Mouse (Mus musculus): ENCODE results near the gene Hoxd10. TPM values are rescaled to one million over a fixed set of nuclear protein-coding genes. Genes with fewer than 3 reads are reported as not detected.
A peak's percentile ranks its signal among the peaks of the same experiment; 100 is the strongest.

Gene Hoxd10
- polyA plus RNA-seq, 1 experiment from 2014 or later, result not detected

DNA sequence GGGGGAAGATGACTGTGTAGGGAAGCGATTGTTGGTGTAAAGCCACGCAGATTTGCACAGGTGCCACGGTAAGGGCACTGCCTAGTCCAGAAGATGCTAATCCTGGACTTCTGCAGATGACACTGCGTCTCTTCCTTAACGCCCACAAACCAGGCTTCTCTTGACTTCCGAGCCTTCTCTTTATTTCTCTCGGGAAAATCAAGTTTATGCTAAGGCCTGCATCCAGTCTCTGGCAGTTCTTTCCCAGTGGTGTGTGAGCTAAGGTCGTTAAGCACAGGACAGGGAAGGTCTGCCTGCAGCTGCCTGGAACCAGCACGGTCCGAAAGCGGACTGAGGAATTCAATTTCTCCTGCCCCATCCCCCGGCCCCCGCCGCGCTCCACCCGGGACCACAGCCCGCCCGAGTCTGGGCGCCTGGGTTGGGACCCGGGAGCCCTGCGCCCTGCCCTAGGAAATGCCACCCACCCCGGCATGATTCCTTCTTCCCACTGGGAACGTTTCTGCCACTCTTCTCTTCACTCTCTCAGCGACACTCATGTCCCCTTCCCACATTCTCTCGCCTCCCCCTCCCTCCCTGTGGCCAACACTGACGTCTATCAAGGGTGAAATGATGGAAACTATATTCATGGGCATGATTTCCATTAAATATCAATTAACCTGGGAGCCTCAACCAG, 12.1 kb downstream of the Hoxd10 start:
- peaks cover 95% of the 10 kb centered on the region for H3K27me3 ChIP-seq (ENCODE audit: control insufficient read depth, insufficient read depth, low read length)
- H3K36me3 ChIP-seq (ENCODE audit: control insufficient read depth, insufficient read depth, low read length), result no peaks in the 10 kb centered on the region
- no peaks in the 10 kb centered on the region for H3K4me1 ChIP-seq (ENCODE audit: control insufficient read depth, insufficient read depth, low read length)
- no peak overlapping the region for H3K27ac ChIP-seq (replicated peaks; ENCODE audit: low read depth, low read length)
- H3K9ac ChIP-seq (replicated peaks; ENCODE audit: low read length), result no peak overlapping the region
- no peak for DNase-seq
- H3K4me2 ChIP-seq (ENCODE audit: low read length), result no peak overlapping the region
- no peaks in the 10 kb centered on the region for H3K9me3 ChIP-seq (ENCODE audit: control insufficient read depth, low read length)
- H3K4me3 ChIP-seq (replicated peaks; ENCODE audit: low read depth, low read length), result no peak overlapping the region
- WGBS, result 1% methylated on average over 26 of the region's 26 CpGs
- no peak for ATAC-seq (ENCODE audit: low FRiP score, low TSS enrichment)

DNA sequence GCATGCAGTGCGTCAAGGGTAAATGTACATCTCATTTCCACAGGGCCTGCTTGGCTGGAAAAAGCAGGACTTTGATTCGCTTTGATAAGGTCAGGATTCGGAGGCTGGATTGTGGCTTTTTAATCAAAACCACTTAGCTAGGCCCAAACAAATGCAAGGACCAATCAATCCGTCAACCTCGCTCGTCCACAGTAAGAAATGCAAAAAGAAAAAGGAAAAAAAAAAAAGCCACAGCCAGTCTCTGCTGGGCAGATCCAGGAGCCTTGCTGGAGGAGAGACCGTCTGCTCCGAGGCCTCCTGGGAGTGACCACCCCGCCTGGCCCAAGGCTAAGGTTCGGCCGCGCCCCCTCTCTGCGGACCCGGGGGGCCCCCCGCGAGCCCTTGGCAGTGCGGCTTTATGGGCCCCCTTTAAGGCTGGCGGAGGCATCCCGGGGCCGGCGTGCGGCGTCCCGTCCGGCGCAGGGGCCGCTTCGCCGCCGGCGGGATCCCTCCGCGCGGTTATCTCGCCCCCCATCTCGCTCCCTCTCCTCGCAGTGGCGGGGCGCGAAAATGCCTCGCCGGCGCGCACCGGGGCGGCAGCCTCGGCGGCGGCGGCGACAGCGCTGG, 12.8 kb downstream of the Hoxd10 start, which contains the start of gene Hoxd8:
Gene Hoxd8, plus strand, starts transcription at position 223 of the 606 bp plus-strand sequence.
- Histone ChIP-seq H3K4me2 (ENCODE audit: low read length) (peak within 1 kb of the TSS; percentile 51), H3K27me3 (ENCODE audit: control insufficient read depth, insufficient read depth, low read length) (peaks cover 95% of the 10 kb centered on the region), H3K36me3 (ENCODE audit: control insufficient read depth, insufficient read depth, low read length) (no peaks in the 10 kb centered on the region), H3K9ac (replicated peaks; ENCODE audit: low read length) (no peak within 1 kb of the TSS), H3K9me3 (ENCODE audit: control insufficient read depth, low read length) (no peaks in the 10 kb centered on the region), H3K27ac (replicated peaks; ENCODE audit: low read depth, low read length) (no peak within 1 kb of the TSS), H3K4me1 (ENCODE audit: control insufficient read depth, insufficient read depth, low read length) (no peaks in the 10 kb centered on the region), H3K4me3 (replicated peaks; ENCODE audit: low read depth, low read length) (peak within 1 kb of the TSS; percentile 24)
- under 1% methylated on average over 48 of the region's 52 CpGs for WGBS
- DNase-seq (no peak), ATAC-seq (ENCODE audit: low FRiP score, low TSS enrichment) (no peak)

DNA sequence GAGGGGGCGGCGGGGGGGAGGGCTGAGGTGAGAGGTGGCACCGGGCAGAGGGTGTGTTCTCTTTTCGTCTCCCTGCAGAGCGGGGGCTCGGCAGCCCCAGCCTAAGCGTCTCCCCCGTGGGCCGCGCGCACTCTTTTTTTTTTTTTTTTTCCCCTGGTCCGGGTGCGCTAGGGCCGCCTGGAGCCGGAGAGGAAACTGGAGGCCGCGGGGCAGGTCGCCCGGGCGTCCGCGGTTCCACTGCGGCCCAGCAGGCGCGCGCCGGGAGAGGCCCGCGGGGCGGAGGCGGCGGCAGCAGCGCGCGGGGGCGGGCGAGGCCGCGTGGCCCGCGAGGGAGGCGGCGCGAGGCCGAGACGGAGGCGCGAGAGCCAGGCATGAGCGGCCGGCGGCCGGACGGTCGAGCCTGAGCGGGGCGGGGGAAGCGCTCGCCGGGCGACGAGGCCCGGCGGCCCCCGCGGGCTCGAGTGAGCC, 13.3 kb downstream of the Hoxd10 start:
- under 1% methylated on average over 62 of the region's 66 CpGs for WGBS

GRCm38 (mm10) chr2:74705467-74706089, 13.9 kb downstream of the Hoxd10 start:
- no peak for DNase-seq
- Histone ChIP-seq H3K27ac (replicated peaks; ENCODE audit: low read depth, low read length) (no peak overlapping the region), H3K4me1 (ENCODE audit: control insufficient read depth, insufficient read depth, low read length) (no peaks in the 10 kb centered on the region), H3K27me3 (ENCODE audit: control insufficient read depth, insufficient read depth, low read length) (peaks cover 94% of the 10 kb centered on the region), H3K4me3 (replicated peaks; ENCODE audit: low read depth, low read length) (peak overlapping the region; percentile 24), H3K9me3 (ENCODE audit: control insufficient read depth, low read length) (no peaks in the 10 kb centered on the region), H3K36me3 (ENCODE audit: control insufficient read depth, insufficient read depth, low read length) (no peaks in the 10 kb centered on the region), H3K4me2 (ENCODE audit: low read length) (peak overlapping the region; percentile 51), H3K9ac (replicated peaks; ENCODE audit: low read length) (no peak overlapping the region)
- WGBS, result under 1% methylated on average over 69 of the region's 85 CpGs
- no peak for ATAC-seq (ENCODE audit: low FRiP score, low TSS enrichment)

More for the DNA sequence above, 13.3 kb downstream of the Hoxd10 start:
- H3K4me3 ChIP-seq (replicated peaks; ENCODE audit: low read depth, low read length), result peak overlapping the region; percentile 24
- H3K4me1 ChIP-seq (ENCODE audit: control insufficient read depth, insufficient read depth, low read length), result no peaks in the 10 kb centered on the region
- DNase-seq, result no peak
- no peak overlapping the region for H3K27ac ChIP-seq (replicated peaks; ENCODE audit: low read depth, low read length)
- ATAC-seq (ENCODE audit: low FRiP score, low TSS enrichment), result no peak
- no peak overlapping the region for H3K9ac ChIP-seq (replicated peaks; ENCODE audit: low read length)
- H3K36me3 ChIP-seq (ENCODE audit: control insufficient read depth, insufficient read depth, low read length), result no peaks in the 10 kb centered on the region
- peaks cover 94% of the 10 kb centered on the region for H3K27me3 ChIP-seq (ENCODE audit: control insufficient read depth, insufficient read depth, low read length)
- H3K9me3 ChIP-seq (ENCODE audit: control insufficient read depth, low read length), result no peaks in the 10 kb centered on the region
- H3K4me2 ChIP-seq (ENCODE audit: low read length), result peak overlapping the region; percentile 51

GRCm38 (mm10) chr2:74706393-74706960, 14.8 kb downstream of the Hoxd10 start:
- H3K9ac ChIP-seq (replicated peaks; ENCODE audit: low read length), result no peak overlapping the region
- no peaks in the 10 kb centered on the region for H3K9me3 ChIP-seq (ENCODE audit: control insufficient read depth, low read length)
- ATAC-seq (ENCODE audit: low FRiP score, low TSS enrichment) (no peak), DNase-seq (no peak)
- no peak overlapping the region for H3K27ac ChIP-seq (replicated peaks; ENCODE audit: low read depth, low read length)
- no peak overlapping the region for H3K4me3 ChIP-seq (replicated peaks; ENCODE audit: low read depth, low read length)
- H3K27me3 ChIP-seq (ENCODE audit: control insufficient read depth, insufficient read depth, low read length), result peaks cover 94% of the 10 kb centered on the region
- no peaks in the 10 kb centered on the region for H3K36me3 ChIP-seq (ENCODE audit: control insufficient read depth, insufficient read depth, low read length)
- H3K4me1 ChIP-seq (ENCODE audit: control insufficient read depth, insufficient read depth, low read length), result no peaks in the 10 kb centered on the region
- H3K4me2 ChIP-seq (ENCODE audit: low read length), result no peak overlapping the region
- WGBS, result 2% methylated on average over 13 of the region's 13 CpGs

DNA sequence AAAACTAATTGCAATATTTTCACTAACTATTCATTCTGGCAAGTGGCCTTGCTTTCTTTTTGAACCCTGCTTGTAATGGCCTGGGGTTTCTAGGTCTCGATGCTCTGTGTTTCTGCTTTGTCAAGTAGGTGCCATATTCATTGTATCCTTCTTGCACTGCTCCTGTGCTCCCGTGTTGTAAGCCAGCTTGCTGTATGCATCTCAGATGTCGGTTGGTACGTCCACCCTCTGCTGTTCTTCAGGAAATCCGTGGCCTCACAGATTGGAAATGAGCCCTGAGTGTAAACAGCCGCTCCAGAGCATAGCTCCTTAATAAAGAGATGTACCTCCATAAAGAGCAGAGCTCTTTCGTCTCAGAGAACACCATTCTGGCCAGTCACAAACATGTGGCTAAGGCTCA, 15.9 kb downstream of the Hoxd10 start:
- H3K9ac ChIP-seq (replicated peaks; ENCODE audit: low read length), result no peak overlapping the region
- no peak overlapping the region for H3K27ac ChIP-seq (replicated peaks; ENCODE audit: low read depth, low read length)
- no peak for DNase-seq
- no peaks in the 10 kb centered on the region for H3K9me3 ChIP-seq (ENCODE audit: control insufficient read depth, low read length)
- 0 out of 2 replicates have a peak, but pooled peaks cover 4% of the 10 kb centered on the region for H3K4me1 ChIP-seq (ENCODE audit: control insufficient read depth, insufficient read depth, low read length)
- no peaks in the 10 kb centered on the region for H3K36me3 ChIP-seq (ENCODE audit: control insufficient read depth, insufficient read depth, low read length)
- H3K4me3 ChIP-seq (replicated peaks; ENCODE audit: low read depth, low read length), result no peak overlapping the region
- ATAC-seq (ENCODE audit: low FRiP score, low TSS enrichment), result no peak
- 7% methylated on average over 7 of the region's 7 CpGs for WGBS
- no peak overlapping the region for H3K4me2 ChIP-seq (ENCODE audit: low read length)
- peaks cover 96% of the 10 kb centered on the region for H3K27me3 ChIP-seq (ENCODE audit: control insufficient read depth, insufficient read depth, low read length)

DNA sequence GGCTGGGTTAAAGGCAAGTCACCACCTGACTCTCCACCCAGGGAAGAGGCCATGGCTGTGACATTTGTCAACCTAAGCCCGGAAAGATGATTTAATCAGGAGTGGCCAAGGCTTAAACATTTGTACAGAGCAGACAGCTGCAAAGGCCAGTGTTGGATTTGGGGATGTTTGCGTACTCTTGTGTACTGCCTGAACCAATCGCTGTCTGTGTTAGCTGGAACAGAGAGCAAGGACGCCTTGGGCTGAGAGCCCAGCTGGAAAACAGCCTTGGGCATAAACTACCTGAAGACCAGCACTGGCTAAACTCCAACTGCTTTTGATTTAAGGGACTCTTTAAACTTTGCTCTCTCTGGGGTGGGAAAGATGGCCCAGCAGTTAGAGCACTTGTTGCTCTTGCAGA, 17.0 kb downstream of the Hoxd10 start:
- Histone ChIP-seq H3K4me1 (ENCODE audit: control insufficient read depth, insufficient read depth, low read length) (0 out of 2 replicates have a peak, but pooled peaks cover 4% of the 10 kb centered on the region), H3K9ac (replicated peaks; ENCODE audit: low read length) (no peak overlapping the region), H3K36me3 (ENCODE audit: control insufficient read depth, insufficient read depth, low read length) (no peaks in the 10 kb centered on the region), H3K4me2 (ENCODE audit: low read length) (no peak overlapping the region), H3K4me3 (replicated peaks; ENCODE audit: low read depth, low read length) (no peak overlapping the region), H3K27ac (replicated peaks; ENCODE audit: low read depth, low read length) (no peak overlapping the region), H3K27me3 (ENCODE audit: control insufficient read depth, insufficient read depth, low read length) (peaks cover 96% of the 10 kb centered on the region), H3K9me3 (ENCODE audit: control insufficient read depth, low read length) (no peaks in the 10 kb centered on the region)
- ATAC-seq (ENCODE audit: low FRiP score, low TSS enrichment) (no peak), DNase-seq (no peak)
- 2% methylated on average over 4 of the region's 4 CpGs for WGBS

DNA sequence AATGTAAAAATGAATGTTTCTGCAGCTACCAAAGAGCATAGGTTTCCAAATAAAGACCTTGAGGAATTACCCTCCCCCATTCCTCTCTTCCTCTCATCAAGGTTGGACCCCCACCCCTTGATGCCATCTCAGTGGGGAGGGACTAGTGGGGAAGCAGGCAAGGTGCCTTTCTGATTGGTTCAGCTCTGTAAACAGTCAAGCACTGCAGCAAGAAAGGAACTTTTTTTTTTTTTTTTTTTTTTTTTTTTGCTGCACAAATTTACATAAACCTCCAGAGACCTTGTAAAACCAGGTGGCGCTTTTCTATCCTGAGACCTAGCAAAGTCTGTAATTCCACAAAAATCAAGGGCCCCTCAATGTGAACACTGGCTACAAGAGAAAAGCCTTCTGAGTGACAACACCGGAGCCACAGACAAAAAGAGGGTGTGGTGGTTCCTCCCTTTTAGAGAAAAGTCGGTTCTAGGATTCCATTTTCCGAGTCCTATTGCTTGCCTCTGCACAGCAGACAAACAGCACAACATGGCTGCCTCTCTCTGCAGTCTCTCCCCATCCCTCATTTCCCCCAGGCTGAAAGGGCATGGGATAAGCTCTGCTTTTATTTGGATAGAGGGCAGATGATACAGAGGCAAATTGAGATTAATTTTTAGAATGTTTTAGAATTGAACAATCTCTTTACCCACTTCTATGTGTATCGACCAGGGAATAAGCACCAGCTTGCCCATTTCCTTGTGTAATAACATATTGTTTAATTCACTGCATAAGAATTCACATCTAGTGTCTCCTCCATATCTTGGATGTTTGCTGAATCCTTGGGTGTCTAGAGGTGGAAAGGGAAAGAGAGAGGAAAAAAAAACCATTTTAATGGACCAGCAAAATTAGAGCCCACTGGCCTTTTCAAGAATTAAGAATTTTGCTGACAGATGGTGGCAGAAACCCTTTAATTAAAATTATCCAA, 18.0 kb downstream of the Hoxd10 start:
- no peak for ATAC-seq (ENCODE audit: low FRiP score, low TSS enrichment)

More for the DNA sequence above, 18.0 kb downstream of the Hoxd10 start:
- H3K9ac ChIP-seq (replicated peaks; ENCODE audit: low read length), result no peak overlapping the region
- 0 out of 2 replicates have a peak, but pooled peaks cover 4% of the 10 kb centered on the region for H3K4me1 ChIP-seq (ENCODE audit: control insufficient read depth, insufficient read depth, low read length)
- H3K9me3 ChIP-seq (ENCODE audit: control insufficient read depth, low read length), result no peaks in the 10 kb centered on the region
- DNase-seq, result no peak
- H3K27me3 ChIP-seq (ENCODE audit: control insufficient read depth, insufficient read depth, low read length), result peaks cover 96% of the 10 kb centered on the region
- H3K27ac ChIP-seq (replicated peaks; ENCODE audit: low read depth, low read length), result no peak overlapping the region
- no peaks in the 10 kb centered on the region for H3K36me3 ChIP-seq (ENCODE audit: control insufficient read depth, insufficient read depth, low read length)
- no peak overlapping the region for H3K4me3 ChIP-seq (replicated peaks; ENCODE audit: low read depth, low read length)
- 5% methylated on average over 5 of the region's 5 CpGs for WGBS
- H3K4me2 ChIP-seq (ENCODE audit: low read length), result no peak overlapping the region

Data from midbrain, embryonic 14.5 days (tissue).